Mouse (Mus musculus) stomach, postnatal 0 days (tissue): Measurements from ENCODE around the gene Ppa2. TPM values are rescaled to one million over a fixed set of nuclear protein-coding genes. Genes with fewer than 3 reads are reported as not detected.

ENCODE experiments used
- ATAC-seq: fragments of 200-750 bp; cut with Nextera tagmentation; 2 replicates; pipeline ENCODE4 v1.8.0; 2017; ENCODE audit not compliant: low FRiP score, low TSS enrichment
- DNase-seq: peaks from one replicate; pipeline ENCODE4 v3.0.0-alpha.2; 2016; ENCODE audit warnings: low spot score
- H3K27ac ChIP-seq: fragments of 300-500 bp; sonication (generic); replicated peaks from 2 replicates; pipeline ENCODE4 v1.5.1; 2014; ENCODE audit warnings: mild to moderate bottlenecking, control low read depth
- H3K27me3 ChIP-seq: fragments of 300-500 bp; sonication (generic); 2 replicates; pipeline ENCODE4 v1.6.1; 2014; ENCODE audit warnings: low read length; ENCODE audit not compliant: control insufficient read depth, insufficient read depth
- H3K36me3 ChIP-seq: fragments of 300-500 bp; sonication (generic); 2 replicates; pipeline ENCODE4 v1.6.1; 2014; ENCODE audit warnings: low read length, mixed read lengths; ENCODE audit not compliant: control insufficient read depth, insufficient read depth
- H3K4me1 ChIP-seq: fragments of 300-500 bp; sonication (generic); replicated peaks from 2 replicates; pipeline ENCODE4 v1.6.1; 2014; ENCODE audit warnings: antibody characterized with exemption; ENCODE audit not compliant: control insufficient read depth, insufficient read depth
- H3K4me2 ChIP-seq: fragments of 300-500 bp; sonication (generic); replicated peaks from 2 replicates; pipeline ENCODE4 v1.6.1; 2014; ENCODE audit warnings: low read depth, mild to moderate bottlenecking, control low read depth, moderate library complexity
- H3K4me3 ChIP-seq: fragments of 300-500 bp; sonication (generic); 2 replicates; pipeline ENCODE4 v1.5.1; 2014; ENCODE audit warnings: low read depth, low read length, control low read depth
- H3K9ac ChIP-seq: fragments of 300-500 bp; sonication (generic); 2 replicates; pipeline ENCODE4 v1.6.1; 2014; ENCODE audit warnings: mild to moderate bottlenecking, low read length, control low read depth, mixed read lengths
- H3K9me3 ChIP-seq: fragments of 300-500 bp; sonication (generic); 2 replicates; pipeline ENCODE4 v1.6.1; 2016; ENCODE audit warnings: low read length; ENCODE audit not compliant: control insufficient read depth
- CTCF ChIP-seq: IDR thresholded peaks from 2 replicates; pipeline ENCODE4 v1.5.1; 2016; ENCODE audit warnings: antibody characterized with exemption, low read depth, mild to moderate bottlenecking, moderate library complexity
- EP300 ChIP-seq: optimal IDR thresholded peaks from 2 replicates; pipeline ENCODE3; 2016; ENCODE audit warnings: antibody characterized with exemption
- WGBS: fragments of 180-500 bp; shearing (Covaris S2); extraction: QIAGEN DNeasy Blood & Tissue Kit; methylation state at CpG from one replicate; pipeline ENCODE4 v1.1.7; 2014; 5-methylcytosine and 5-hydroxymethylcytosine counted together
- polyA plus RNA-seq: library from polyadenylated mRNA; unstranded; fragments of >200 nt; fragmentation: Nextera tagmentation; extraction: Ambion mirVana; gene quantifications from 2 replicates; pipeline ENCODE4 v1.2.1, GENCODE M21; 2015

The Ppa2 gene
- polyA plus RNA-seq, 1 experiment from 2014 or later, result 81.2 TPM

- Histone ChIP-seq H3K36me3 (no peaks in the 10 kb centered on the region), H3K4me2 (no peak overlapping the region), H3K9ac (no peak overlapping the region), H3K27me3 (no peaks in the 10 kb centered on the region), H3K4me1 (no peaks in the 10 kb centered on the region), H3K27ac (no peak overlapping the region), H3K9me3 (no peaks in the 10 kb centered on the region), H3K4me3 (no peak overlapping the region)
- DNase-seq (no peak), ATAC-seq (no peak)
- WGBS, result 93% methylated on average over 14 of the region's 14 CpGs
- TF ChIP-seq CTCF (no peak), EP300 (no peak)
Measured at GRCm38 (mm10) chr3:133315011-133315410, 5.1 kb downstream of the Ppa2 start.

GRCm38 (mm10) chr3:133315647-133316046 lies 5.7 kb downstream of the Ppa2 start:
- Histone ChIP-seq H3K4me2 (no peak overlapping the region), H3K9ac (no peak overlapping the region), H3K36me3 (no peaks in the 10 kb centered on the region), H3K27ac (no peak overlapping the region), H3K9me3 (no peaks in the 10 kb centered on the region), H3K4me3 (no peak overlapping the region), H3K4me1 (no peaks in the 10 kb centered on the region), H3K27me3 (no peaks in the 10 kb centered on the region)
- no peak for ATAC-seq
- no peak for TF ChIP-seq CTCF
- TF ChIP-seq EP300, result no peak
- 91% methylated on average over 8 of the region's 8 CpGs for WGBS
- DNase-seq, result no peak

- ATAC-seq, result no peak
- H3K27ac ChIP-seq, result no peak overlapping the region
- H3K36me3 ChIP-seq, result no peaks in the 10 kb centered on the region; the same call in 1 of the 2 replicates
- H3K9ac ChIP-seq, result no peak overlapping the region
- TF ChIP-seq EP300 (no peak), CTCF (no peak)
- no peaks in the 10 kb centered on the region for H3K9me3 ChIP-seq
- H3K4me1 ChIP-seq, result no peaks in the 10 kb centered on the region
- no peak overlapping the region for H3K4me3 ChIP-seq
- 88% methylated on average over 4 of the region's 4 CpGs for WGBS
- H3K27me3 ChIP-seq, result no peaks in the 10 kb centered on the region
- H3K4me2 ChIP-seq, result no peak overlapping the region
- DNase-seq, result no peak
Measured at GRCm38 (mm10) chr3:133317845-133318244, 7.9 kb downstream of the Ppa2 start.

- Histone ChIP-seq H3K4me2 (no peak overlapping the region), H3K9ac (no peak overlapping the region), H3K4me1 (no peaks in the 10 kb centered on the region), H3K36me3 (no peaks in the 10 kb centered on the region; the same call in 1 of the 2 replicates), H3K27me3 (no peaks in the 10 kb centered on the region), H3K27ac (no peak overlapping the region), H3K9me3 (no peaks in the 10 kb centered on the region), H3K4me3 (no peak overlapping the region)
- ATAC-seq (no peak), DNase-seq (no peak)
- 57% methylated on average over 15 of the region's 15 CpGs for WGBS
- TF ChIP-seq EP300 (no peak), CTCF (no peak)
Measured at GRCm38 (mm10) chr3:133318596-133318995, 8.7 kb downstream of the Ppa2 start.

GRCm38 (mm10) chr3:133319795-133320194 lies 9.9 kb downstream of the Ppa2 start:
- Histone ChIP-seq H3K36me3 (no peaks in the 10 kb centered on the region; the same call in 1 of the 2 replicates), H3K9me3 (no peaks in the 10 kb centered on the region), H3K9ac (no peak overlapping the region), H3K4me3 (no peak overlapping the region), H3K4me2 (no peak overlapping the region), H3K27ac (no peak overlapping the region), H3K27me3 (no peaks in the 10 kb centered on the region), H3K4me1 (no peaks in the 10 kb centered on the region)
- DNase-seq (no peak), ATAC-seq (no peak)
- 81% methylated on average over 7 of the region's 7 CpGs for WGBS
- TF ChIP-seq CTCF, result no peak
- no peak for TF ChIP-seq EP300

GRCm38 (mm10) chr3:133320313-133320712 lies 10.4 kb downstream of the Ppa2 start:
- 80% methylated on average over 6 of the region's 6 CpGs for WGBS
- Histone ChIP-seq H3K36me3 (no peaks in the 10 kb centered on the region; the same call in 1 of the 2 replicates), H3K9ac (no peak overlapping the region), H3K27ac (no peak overlapping the region), H3K4me1 (no peaks in the 10 kb centered on the region), H3K4me2 (no peak overlapping the region), H3K4me3 (no peak overlapping the region), H3K27me3 (no peaks in the 10 kb centered on the region), H3K9me3 (no peaks in the 10 kb centered on the region)
- DNase-seq (no peak), ATAC-seq (no peak)
- TF ChIP-seq EP300 (no peak), CTCF (no peak)
